Mouse (Mus musculus) lung, adult 2 months (tissue): ENCODE data around the gene Ezh2. TPM values are rescaled to one million over a fixed set of nuclear protein-coding genes. Genes with fewer than 3 reads are reported as not detected.
"Not testable (repeated sequence)": the region's sequence is repeated elsewhere in the genome, so short reads cannot be mapped to it uniquely, and the experiment has no call there.

ENCODE experiments used
- DNase-seq: peaks from one replicate; pipeline ENCODE4 v3.0.0; 2022
- H3K4me1 ChIP-seq: fragments of 200-500 bp; 2 replicates; pipeline ENCODE4 v1.6.1; 2011; ENCODE audit warnings: low read length; ENCODE audit not compliant: control insufficient read depth, insufficient read depth
- H3K4me3 ChIP-seq: fragments of 200-500 bp; replicated peaks from 2 replicates; pipeline ENCODE3; 2011; ENCODE audit warnings: low read depth, mild to moderate bottlenecking, control low read depth, low read length; ENCODE audit errors: extremely low read depth
- CTCF ChIP-seq: fragments of 200-500 bp; IDR thresholded peaks from 2 replicates; pipeline ENCODE4 v1.5.1; 2011; ENCODE audit warnings: mild to moderate bottlenecking, low read length, control low read depth; ENCODE audit not compliant: insufficient read depth
- POLR2A ChIP-seq: fragments of 200-500 bp; IDR thresholded peaks from 2 replicates; pipeline ENCODE4 v1.6.1; 2011; ENCODE audit warnings: low read depth, mild to moderate bottlenecking, control low read depth, low read length, borderline replicate concordance; ENCODE audit errors: extremely low read depth
- WGBS: fragments of 180-500 bp; shearing (Covaris S2); methylation state at CpG from one replicate; pipeline ENCODE4 v1.1.7; 2018; 5-methylcytosine and 5-hydroxymethylcytosine counted together
- polyA plus RNA-seq: library from polyadenylated mRNA; depleted of rRNA; stranded (reverse); fragments of >200 nt; gene quantifications from 2 replicates; pipeline ENCODE4 v1.2.3, GENCODE M21; 2012

The Ezh2 gene
- polyA plus RNA-seq, 1 experiment, result 4.9 TPM

- WGBS, result 82% methylated on average over 1 of the region's 1 CpGs
- DNase-seq, result no peak
- Histone ChIP-seq H3K4me1 (no peaks in the 10 kb centered on the region), H3K4me3 (no peak overlapping the region)
- TF ChIP-seq POLR2A (no peak), CTCF (no peak)
Measured at GRCm38 (mm10) chr6:47601931-47602330, 6.8 kb upstream of the Ezh2 start.

DNA sequence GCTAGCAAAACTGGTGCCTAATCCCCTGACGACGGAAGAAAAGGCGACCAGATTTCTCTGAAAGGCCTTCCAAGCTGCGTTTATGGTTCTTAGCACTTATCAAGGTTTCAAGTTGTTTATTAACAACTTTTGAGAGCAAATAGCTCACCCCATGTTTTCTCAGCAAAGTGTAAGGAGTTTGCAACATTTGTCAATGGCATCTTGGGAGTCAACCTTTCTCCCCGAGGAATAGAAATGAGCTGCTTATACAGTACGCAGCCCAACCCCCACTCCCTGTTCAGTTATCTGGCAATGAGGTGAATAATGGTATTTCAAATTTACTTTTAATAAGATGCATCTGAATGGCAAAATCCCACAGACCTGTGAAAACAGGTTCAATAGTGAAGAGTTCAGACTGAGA is 555 bp upstream of the Ezh2 start:
- 2% methylated on average over 6 of the region's 6 CpGs for WGBS
- TF ChIP-seq CTCF (no peak), POLR2A (no peak)
- DNase-seq, result no peak
- no peaks in the 10 kb centered on the region for H3K4me1 ChIP-seq
- H3K4me3 ChIP-seq, result peak overlapping the region; percentile 82

- peak; percentile 76 for DNase-seq
- peak overlapping the region; percentile 84 for H3K4me3 ChIP-seq
Measured at GRCm38 (mm10) chr6:47594141-47594835, 853 bp downstream of the Ezh2 start.

DNA sequence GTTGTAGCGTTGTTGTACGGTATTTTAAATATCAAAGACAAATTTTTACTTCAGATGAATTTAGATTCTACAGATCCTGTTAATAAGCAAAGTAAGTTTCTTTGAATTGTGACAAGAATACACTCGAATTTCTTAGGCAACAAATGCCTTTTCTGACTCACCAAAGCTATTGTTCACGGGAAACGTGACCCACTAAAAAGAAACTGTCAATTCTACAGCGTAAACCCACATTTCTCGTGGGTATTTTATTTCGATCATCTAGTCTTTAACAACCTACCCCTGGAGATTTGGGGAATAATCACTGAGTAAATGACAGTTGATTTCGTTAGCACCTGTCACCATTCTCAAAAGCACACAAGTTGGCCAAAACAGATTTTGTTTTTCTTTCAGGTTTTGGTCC is 1.6 kb downstream of the Ezh2 start:
- TF ChIP-seq CTCF, result no peak
- no peak for TF ChIP-seq POLR2A
- 2% methylated on average over 9 of the region's 9 CpGs for WGBS
- DNase-seq, result no peak
- Histone ChIP-seq H3K4me3 (peak overlapping the region; percentile 84), H3K4me1 (no peaks in the 10 kb centered on the region)

More at GRCm38 (mm10) chr6:47594141-47594835, 853 bp downstream of the Ezh2 start:
- TF ChIP-seq CTCF, result no peak
- TF ChIP-seq POLR2A, result 0 out of 2 replicates have a peak, but pooled peaks have one; percentile 12
- under 1% methylated on average over 65 of the region's 74 CpGs for WGBS
- H3K4me1 ChIP-seq, result no peaks in the 10 kb centered on the region

- WGBS, result 77% methylated on average over 2 of the region's 2 CpGs
- not testable (repeated sequence) for H3K4me1 ChIP-seq, H3K4me3 ChIP-seq, DNase-seq
Measured at GRCm38 (mm10) chr6:47587332-47587731, 7.8 kb downstream of the Ezh2 start.

- TF ChIP-seq POLR2A (no peak), CTCF (no peak)
- no peak for DNase-seq
- no peak overlapping the region for H3K4me3 ChIP-seq
- no peaks in the 10 kb centered on the region for H3K4me1 ChIP-seq
- 89% methylated on average over 2 of the region's 2 CpGs for WGBS
Measured at GRCm38 (mm10) chr6:47572887-47573286, 22.3 kb downstream of the Ezh2 start.

- 81% methylated on average over 1 of the region's 1 CpGs for WGBS
- no peak for DNase-seq
- Histone ChIP-seq H3K4me1 (no peaks in the 10 kb centered on the region), H3K4me3 (no peak overlapping the region)
- TF ChIP-seq CTCF (no peak), POLR2A (no peak)
Measured at GRCm38 (mm10) chr6:47565326-47566035, 29.7 kb downstream of the Ezh2 start.

DNA sequence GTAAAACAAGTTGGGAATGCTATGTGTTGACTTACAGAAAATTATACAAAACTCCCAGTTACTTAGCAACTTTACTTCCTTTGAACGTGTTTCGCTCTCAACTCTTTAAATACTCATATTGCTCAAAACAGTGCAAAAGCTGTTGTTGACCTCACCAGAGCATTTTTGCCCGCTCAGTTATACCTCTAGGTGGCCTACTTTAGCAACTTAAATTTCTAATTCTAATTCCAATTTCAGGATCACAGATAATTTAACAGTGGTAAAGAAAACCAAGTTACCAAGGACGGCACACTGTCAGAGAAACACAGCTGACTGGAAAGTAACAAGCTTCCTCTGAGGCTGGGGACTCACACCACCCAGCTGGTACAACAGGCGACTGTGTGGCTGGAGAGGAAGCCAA is 33.7 kb downstream of the Ezh2 start:
- Histone ChIP-seq H3K4me1 (no peaks in the 10 kb centered on the region), H3K4me3 (no peak overlapping the region)
- DNase-seq, result no peak
- TF ChIP-seq CTCF (no peak), POLR2A (no peak)
- WGBS, result 61% methylated on average over 5 of the region's 5 CpGs

DNA sequence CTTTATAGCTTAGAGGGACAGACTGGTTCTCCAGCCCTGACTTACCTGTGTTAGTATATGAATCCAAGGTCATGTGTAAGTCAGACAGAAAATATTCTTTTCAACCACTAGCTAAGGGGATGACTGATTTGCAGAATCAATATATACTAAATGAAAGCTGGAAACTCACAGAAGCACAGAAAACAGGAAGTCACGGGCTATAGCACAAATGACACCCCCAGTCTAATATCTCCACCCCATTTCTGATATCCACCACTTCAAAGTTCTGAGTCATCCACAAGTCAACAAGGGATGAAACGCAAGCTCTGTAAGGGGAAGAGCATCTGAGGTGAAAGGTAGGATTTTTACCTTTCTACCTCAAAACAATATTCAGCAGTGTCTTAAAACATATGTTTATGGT is 34.3 kb downstream of the Ezh2 start:
- TF ChIP-seq CTCF, result no peak
- TF ChIP-seq POLR2A, result no peak

GRCm38 (mm10) chr6:47560407-47560806 is 34.7 kb downstream of the Ezh2 start:
- Histone ChIP-seq H3K4me1 (no peaks in the 10 kb centered on the region), H3K4me3 (no peak overlapping the region)
- no peak for DNase-seq
- TF ChIP-seq CTCF, result no peak
- no peak for TF ChIP-seq POLR2A

More for the DNA sequence above, 34.3 kb downstream of the Ezh2 start:
- 77% methylated on average over 2 of the region's 2 CpGs for WGBS
- Histone ChIP-seq H3K4me1 (no peaks in the 10 kb centered on the region), H3K4me3 (no peak overlapping the region)
- no peak for DNase-seq
